Mouse (Mus musculus) heart, postnatal 25 days (tissue): ENCODE results near the gene Socs2. TPM values are rescaled to one million over a fixed set of nuclear protein-coding genes. Genes with fewer than 3 reads are reported as not detected.

Experiments
- DNase-seq: peaks from one replicate; pipeline ENCODE4 v3.0.0; 2022; ENCODE audit warnings: low spot score
- intact Hi-C: fragments of 180-260 bp; cut with DNase I; formaldehyde crosslinking; loops from one replicate; pipeline ENCODE4 v1.15.1; 2025
- total RNA-seq, 2 experiments: library from RNA; stranded (reverse); gene quantifications; 2 replicates each; pipeline ENCODE4 v1.2.3; 2021

Gene Socs2
- total RNA-seq, 2 experiments from 2014 or later: 46.3 to 59.1 TPM

DNA sequence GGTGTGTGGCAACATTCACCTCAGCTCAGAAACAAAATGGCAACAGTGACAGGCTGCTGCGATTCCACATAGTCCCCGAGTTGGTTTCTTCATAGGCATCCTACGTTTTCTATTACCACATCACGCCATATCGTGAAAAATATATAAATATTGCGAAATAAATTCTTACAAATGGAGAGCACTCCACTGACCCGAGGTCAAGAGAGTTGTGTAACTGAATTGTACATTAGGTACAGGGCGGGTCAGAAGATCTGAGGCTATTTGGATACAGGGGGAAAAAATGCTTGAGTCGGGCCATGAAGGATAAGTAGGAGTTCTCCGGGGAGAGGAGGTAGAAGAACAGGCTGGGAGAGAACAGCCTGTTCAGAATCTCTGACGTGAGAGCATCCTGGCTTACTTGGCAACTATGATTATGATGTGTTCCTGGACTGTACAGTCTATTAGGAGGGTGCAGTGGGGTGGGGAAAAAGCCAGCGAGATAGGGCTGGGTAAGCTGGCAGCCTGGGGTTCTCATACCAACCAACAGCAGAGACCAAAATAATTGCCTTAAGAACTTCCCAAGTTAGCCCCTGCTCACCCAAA lies 55.6 kb downstream of the Socs2 start:
- DNase-seq: peak; percentile 16
- intact Hi-C loops: no loop called here

DNA sequence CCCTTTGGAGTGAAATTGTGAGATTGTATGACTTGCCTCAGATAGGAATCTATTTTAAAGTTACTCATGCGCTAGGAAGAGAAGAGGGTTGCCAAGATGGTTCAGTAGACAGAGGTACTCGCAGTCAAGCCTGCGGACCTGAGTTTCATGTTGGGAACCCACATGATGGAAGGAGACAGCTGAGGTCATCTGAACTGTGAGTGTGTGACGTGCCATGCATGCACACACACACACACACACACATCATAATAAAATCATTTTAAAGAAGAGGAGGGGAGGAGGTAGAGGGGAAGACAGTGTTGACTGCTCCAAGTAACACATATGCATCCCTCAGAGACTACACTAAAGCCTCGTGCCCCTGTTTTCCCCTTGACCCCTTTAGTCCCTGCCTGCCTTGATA lies 56.9 kb downstream of the Socs2 start:
- intact Hi-C loops: no loop called here
- no peak for DNase-seq

DNA sequence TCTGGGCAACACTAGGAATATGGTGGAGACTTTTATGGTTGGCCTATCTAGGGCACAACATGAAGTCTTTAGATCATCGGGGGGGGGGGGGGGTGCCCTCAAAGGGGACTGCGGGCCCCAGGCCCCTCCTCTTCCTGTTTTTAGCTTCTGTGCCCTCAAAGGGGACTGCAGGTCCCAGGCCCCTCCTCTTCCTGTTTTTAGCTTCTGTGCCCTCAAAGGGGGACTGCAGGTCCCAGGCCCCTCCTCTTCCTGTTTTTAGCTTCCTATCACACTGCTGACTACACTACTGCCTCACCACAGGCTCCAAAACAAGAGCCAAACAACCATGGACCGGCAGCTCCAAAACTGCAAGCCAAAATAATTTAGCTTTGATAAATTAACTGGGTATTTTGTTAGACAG lies 59.3 kb downstream of the Socs2 start:
- no peak for DNase-seq
- intact Hi-C loops: no loop called here

DNA sequence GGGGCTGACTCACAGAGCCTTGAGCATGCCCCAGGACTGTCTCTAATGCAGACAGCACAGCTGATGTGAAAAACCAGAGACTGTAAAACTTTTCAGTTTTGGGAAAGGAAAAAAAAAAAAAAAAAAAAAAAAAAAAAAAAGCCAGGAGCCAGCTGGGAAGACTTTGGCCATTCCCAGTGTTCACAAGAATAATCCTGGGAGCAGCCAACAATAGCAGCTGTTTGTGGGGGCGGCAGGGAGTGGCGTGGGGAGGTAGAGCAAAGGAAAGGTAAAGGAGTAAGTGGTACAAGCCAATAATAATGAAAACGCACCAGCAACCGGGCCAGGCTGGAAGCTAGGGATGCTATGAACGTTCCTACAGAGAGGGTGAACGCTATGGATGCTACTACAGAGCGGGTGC lies 60.3 kb downstream of the Socs2 start:
- DNase-seq: no peak
- intact Hi-C loops: no loop called here

- no peak for DNase-seq
- intact Hi-C loops: no loop called here
Measured at GRCm38 (mm10) chr10:95355678-95356268, 61.2 kb downstream of the Socs2 start.

DNA sequence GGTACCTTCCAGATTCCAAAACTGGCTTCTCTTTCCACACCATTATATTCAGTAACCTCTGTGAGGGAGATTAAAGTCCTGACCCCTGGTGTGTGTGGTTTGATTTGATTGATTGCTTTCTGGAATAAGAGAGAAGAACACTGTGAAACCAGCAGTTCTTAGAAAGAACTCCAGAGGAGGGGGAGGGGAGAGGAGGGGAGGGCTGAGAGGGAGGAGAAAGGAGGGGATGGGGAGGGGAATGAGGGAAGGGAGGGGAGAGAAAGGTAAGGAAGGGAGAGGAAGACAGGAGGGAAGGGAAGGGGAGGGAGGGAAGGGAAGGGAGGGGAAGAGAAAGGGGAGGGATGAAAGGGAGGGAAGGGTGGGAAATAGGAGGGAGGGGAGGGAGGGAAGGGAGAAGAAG lies 62.3 kb downstream of the Socs2 start:
- intact Hi-C loops: no loop called here
- no peak for DNase-seq

- DNase-seq: no peak
- intact Hi-C loops: no loop called here
Measured at GRCm38 (mm10) chr10:95354047-95354446, 62.9 kb downstream of the Socs2 start.

- intact Hi-C loops: no loop called here
- no peak for DNase-seq
Measured at GRCm38 (mm10) chr10:95348457-95348856, 68.5 kb downstream of the Socs2 start.

- no peak for DNase-seq
- intact Hi-C loops: no loop called here
Measured at GRCm38 (mm10) chr10:95347776-95348175, 69.2 kb downstream of the Socs2 start.

GRCm38 (mm10) chr10:95342833-95343590 lies 74.0 kb downstream of the Socs2 start:
- DNase-seq: no peak

DNA sequence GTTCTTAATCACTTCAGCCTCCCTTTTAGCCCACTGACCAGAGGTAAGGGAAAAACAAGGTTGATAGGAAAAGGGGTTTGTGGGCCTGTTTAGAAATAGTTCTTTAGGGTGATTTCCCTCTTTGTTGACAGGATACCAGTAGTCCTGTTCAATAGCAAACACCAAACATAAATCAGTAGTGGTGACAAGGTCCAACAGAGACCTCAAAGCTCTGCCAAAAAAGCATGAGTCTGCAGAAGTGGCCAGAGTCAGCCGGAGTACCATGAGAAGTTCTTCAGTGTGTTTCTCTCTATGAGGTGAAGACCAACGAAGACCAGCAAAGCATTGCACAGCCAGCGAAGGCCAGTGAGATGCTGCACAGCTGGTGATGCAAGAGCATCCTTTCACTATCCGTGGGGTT lies 76.3 kb downstream of the Socs2 start:
- no peak for DNase-seq
- intact Hi-C loops: no loop called here

More at GRCm38 (mm10) chr10:95342833-95343590, 74.0 kb downstream of the Socs2 start:
- intact Hi-C loops: no loop called here

- no peak for DNase-seq
- intact Hi-C loops: loop anchor here (2.0 kb wide), 1 partner anchor 51 kb away; no protein-coding TSS in a partner anchor
Measured at GRCm38 (mm10) chr10:95337589-95337988, 79.4 kb downstream of the Socs2 start.

- DNase-seq: no peak
- intact Hi-C loops: loop anchor here (2.0 kb wide), 1 partner anchor 52 kb away; no protein-coding TSS in a partner anchor
Measured at GRCm38 (mm10) chr10:95336781-95337544, 80.0 kb downstream of the Socs2 start.

Other genes starting within 250 kb of the Socs2 start
- gene Cradd, start 93.0 kb downstream of the Socs2 start, total RNA-seq: 1 to 10 TPM; 7.9 to 9.3 TPM
- 100 to 1,000 TPM; 456 to 473 TPM for gene Mrpl42, start 84.8 kb upstream of the Socs2 start, total RNA-seq
- 100 to 1,000 TPM in 1 of 2 experiments, 10 to 100 TPM in 1; 90.3 to 106 TPM for gene Ube2n, start 98.0 kb upstream of the Socs2 start, total RNA-seq
- gene Nudt4, start 147.0 kb upstream of the Socs2 start, total RNA-seq: 100 to 1,000 TPM; 263 to 282 TPM